Mouse (Mus musculus): ENCODE results near the gene Tifa.

Gene Tifa

GRCm38 (mm10) chr3:127802814-127803213, 13.2 kb downstream of the Tifa start:
- TF ChIP-seq GATA4 (IDR thresholded peaks at IDR 0.05; ENCODE audit: insufficient replicate concordance, low read length): no peak; the same call in 1 of the 2 replicates

- no peak for TF ChIP-seq GATA4 (IDR thresholded peaks at IDR 0.05; ENCODE audit: insufficient replicate concordance, low read length)
Measured at GRCm38 (mm10) chr3:127804439-127804838, 14.8 kb downstream of the Tifa start.

- TF ChIP-seq GATA4 (IDR thresholded peaks at IDR 0.05; ENCODE audit: insufficient replicate concordance, low read length): no peak
Measured at GRCm38 (mm10) chr3:127805071-127805470, 15.5 kb downstream of the Tifa start.

- TF ChIP-seq GATA4 (IDR thresholded peaks at IDR 0.05; ENCODE audit: insufficient replicate concordance, low read length): no peak
Measured at GRCm38 (mm10) chr3:127805991-127806390, 16.4 kb downstream of the Tifa start.

GRCm38 (mm10) chr3:127807846-127808245, 18.2 kb downstream of the Tifa start:
- no peak for TF ChIP-seq GATA4 (IDR thresholded peaks at IDR 0.05; ENCODE audit: insufficient replicate concordance, low read length)

GRCm38 (mm10) chr3:127809103-127809502, 19.5 kb downstream of the Tifa start:
- TF ChIP-seq GATA4 (IDR thresholded peaks at IDR 0.05; ENCODE audit: insufficient replicate concordance, low read length): peak; percentile 88; the same call in 1 of the 2 replicates

- no peak for TF ChIP-seq GATA4 (IDR thresholded peaks at IDR 0.05; ENCODE audit: insufficient replicate concordance, low read length)
Measured at GRCm38 (mm10) chr3:127817120-127817683, 27.6 kb downstream of the Tifa start.

GRCm38 (mm10) chr3:127818694-127819663, 29.4 kb downstream of the Tifa start:
- no peak for TF ChIP-seq GATA4 (IDR thresholded peaks at IDR 0.05; ENCODE audit: insufficient replicate concordance, low read length)

GRCm38 (mm10) chr3:127820400-127820799, 30.8 kb downstream of the Tifa start:
- no peak for TF ChIP-seq GATA4 (IDR thresholded peaks at IDR 0.05; ENCODE audit: insufficient replicate concordance, low read length)

GRCm38 (mm10) chr3:127821209-127821608, 31.6 kb downstream of the Tifa start:
- TF ChIP-seq GATA4 (IDR thresholded peaks at IDR 0.05; ENCODE audit: insufficient replicate concordance, low read length): no peak

GRCm38 (mm10) chr3:127823886-127824863, 34.6 kb downstream of the Tifa start:
- no peak for TF ChIP-seq GATA4 (IDR thresholded peaks at IDR 0.05; ENCODE audit: insufficient replicate concordance, low read length)

- no peak for TF ChIP-seq GATA4 (IDR thresholded peaks at IDR 0.05; ENCODE audit: insufficient replicate concordance, low read length)
Measured at GRCm38 (mm10) chr3:127826503-127826902, 36.9 kb downstream of the Tifa start.

GRCm38 (mm10) chr3:127827123-127827522, 37.5 kb downstream of the Tifa start:
- no peak for TF ChIP-seq GATA4 (IDR thresholded peaks at IDR 0.05; ENCODE audit: insufficient replicate concordance, low read length)

- TF ChIP-seq GATA4 (IDR thresholded peaks at IDR 0.05; ENCODE audit: insufficient replicate concordance, low read length): no peak
Measured at GRCm38 (mm10) chr3:127830183-127830582, 40.6 kb downstream of the Tifa start.

GRCm38 (mm10) chr3:127831079-127831478, 41.5 kb downstream of the Tifa start:
- no peak for TF ChIP-seq GATA4 (IDR thresholded peaks at IDR 0.05; ENCODE audit: insufficient replicate concordance, low read length)

Data from liver, adult (tissue).